Mouse (Mus musculus): ENCODE data around the gene Camta1.
A peak's percentile ranks its signal among the peaks of the same experiment; 100 is the strongest.

The Camta1 gene

GRCm38 (mm10) chr4:151604481-151604880 lies 257.2 kb downstream of the Camta1 start:
- DNase-seq (ENCODE audit: extremely low spot score) = peak; percentile 90

- no peak for DNase-seq (ENCODE audit: extremely low spot score)
These were observed 258.1 kb downstream of the Camta1 start for GRCm38 (mm10) chr4:151603586-151603985.

GRCm38 (mm10) chr4:151595116-151595515 lies 266.6 kb downstream of the Camta1 start:
- no peak for DNase-seq (ENCODE audit: extremely low spot score)

- DNase-seq (ENCODE audit: extremely low spot score) = no peak
These were observed 268.6 kb downstream of the Camta1 start for GRCm38 (mm10) chr4:151593042-151593441.

- no peak for DNase-seq (ENCODE audit: extremely low spot score)
These were observed 275.6 kb downstream of the Camta1 start for GRCm38 (mm10) chr4:151586074-151586473.

- DNase-seq (ENCODE audit: extremely low spot score) = no peak
These were observed 283.7 kb downstream of the Camta1 start for GRCm38 (mm10) chr4:151577961-151578360.

GRCm38 (mm10) chr4:151576291-151577108 lies 285.2 kb downstream of the Camta1 start:
- no peak for DNase-seq (ENCODE audit: extremely low spot score)

GRCm38 (mm10) chr4:151572716-151573115 lies 289.0 kb downstream of the Camta1 start:
- no peak for DNase-seq (ENCODE audit: extremely low spot score)

GRCm38 (mm10) chr4:151569586-151569985 lies 292.1 kb downstream of the Camta1 start:
- DNase-seq (ENCODE audit: extremely low spot score) = no peak

GRCm38 (mm10) chr4:151568887-151569286 lies 292.8 kb downstream of the Camta1 start:
- DNase-seq (ENCODE audit: extremely low spot score) = no peak

- no peak for DNase-seq (ENCODE audit: extremely low spot score)
These were observed 294.6 kb downstream of the Camta1 start for GRCm38 (mm10) chr4:151567105-151567504.

- DNase-seq (ENCODE audit: extremely low spot score) = no peak
These were observed 306.2 kb downstream of the Camta1 start for GRCm38 (mm10) chr4:151555505-151555904.

- DNase-seq (ENCODE audit: extremely low spot score) = no peak
These were observed 312.2 kb downstream of the Camta1 start for GRCm38 (mm10) chr4:151549523-151549922.

- no peak for DNase-seq (ENCODE audit: extremely low spot score)
These were observed 316.2 kb downstream of the Camta1 start for GRCm38 (mm10) chr4:151545452-151545851.

GRCm38 (mm10) chr4:151544191-151544590 lies 317.5 kb downstream of the Camta1 start:
- no peak for DNase-seq (ENCODE audit: extremely low spot score)

GRCm38 (mm10) chr4:151540546-151540945 lies 321.1 kb downstream of the Camta1 start:
- no peak for DNase-seq (ENCODE audit: extremely low spot score)

- no peak for DNase-seq (ENCODE audit: extremely low spot score)
These were observed 321.8 kb downstream of the Camta1 start for GRCm38 (mm10) chr4:151539881-151540280.

GRCm38 (mm10) chr4:151539167-151539525 lies 322.5 kb downstream of the Camta1 start:
- DNase-seq (ENCODE audit: extremely low spot score) = no peak

GRCm38 (mm10) chr4:151538446-151539166 lies 323.1 kb downstream of the Camta1 start:
- no peak for DNase-seq (ENCODE audit: extremely low spot score)

- DNase-seq (ENCODE audit: extremely low spot score) = no peak
These were observed 325.7 kb downstream of the Camta1 start for GRCm38 (mm10) chr4:151535916-151536450.

GRCm38 (mm10) chr4:151533451-151533850 lies 328.2 kb downstream of the Camta1 start:
- no peak for DNase-seq (ENCODE audit: extremely low spot score)

- DNase-seq (ENCODE audit: extremely low spot score) = no peak
These were observed 333.2 kb downstream of the Camta1 start for GRCm38 (mm10) chr4:151528436-151528835.

- DNase-seq (ENCODE audit: extremely low spot score) = no peak
These were observed 333.9 kb downstream of the Camta1 start for GRCm38 (mm10) chr4:151527763-151528162.

Data from embryo, embryonic 9.5 days (tissue).